11 mouse cellular contexts compared by ENCODE assay signal in genomic region chr3:108212406-108212805, GRCm38 (mm10). TPM values are rescaled to one million over a fixed set of nuclear protein-coding genes. Genes with fewer than 3 reads are reported as not detected.
DNase-seq lines count a peak whose midpoint lies in the region; ATAC-seq lines count a peak whose summit lies in the region.
"Had no signal": no experiment of that assay in that cellular context is flagged by ENCODE, and none has a peak within 500 bp of the region (broad histone marks: within the 10 kb centered on the region; RNA-seq: fewer than 3 reads in every experiment).

No protein-coding gene starts in this region.

- peak overlapping the region; percentile 97 for H3K27ac ChIP-seq in hindbrain, embryonic 16.5 days (ENCODE audit: low read depth, low read length)
- H3K27ac ChIP-seq in hindbrain, embryonic 11.5 days (ENCODE audit: low read depth, low read length) = no peak overlapping the region
- peak overlapping the region; percentile 97; the same call in 1 of the 2 replicates for H3K27ac ChIP-seq in neural tube, embryonic 13.5 days (replicated peaks)

- no peaks in the 10 kb centered on the region for H3K9me3 ChIP-seq in hindbrain, embryonic 16.5 days (ENCODE audit: control insufficient read depth, low read length)
- H3K9me3 ChIP-seq in hindbrain, embryonic 11.5 days (ENCODE audit: control insufficient read depth, low read length) = no peaks in the 10 kb centered on the region
- no peaks in the 10 kb centered on the region for H3K9me3 ChIP-seq in neural tube, embryonic 13.5 days

- ATAC-seq in hindbrain, embryonic 16.5 days = no peak
- no peak for ATAC-seq in hindbrain, embryonic 11.5 days (ENCODE audit: low FRiP score)
- ATAC-seq in neural tube, embryonic 13.5 days (ENCODE audit: low read depth) = no peak

- no peak for DNase-seq in hindbrain, embryonic 11.5 days (ENCODE audit: low spot score)
- DNase-seq in neural tube, embryonic 10.5 days (ENCODE audit: extremely low spot score, low spot score) = no peak
- DNase-seq in gastrocnemius, adult 8-10 months (ENCODE audit: low spot score in 2 of 2) = peak; percentile 75 to 87
- no peak for DNase-seq in thymus, postnatal 10 days (ENCODE audit: low spot score in 2 of 2)
- no peak for DNase-seq in testis, postnatal 10 days (ENCODE audit: low spot score)
- DNase-seq in left cerebral cortex, postnatal 14 days (ENCODE audit: low spot score in 2 of 2) = no peak
- DNase-seq: lung, adult 2 months had no signal

- H3K9ac ChIP-seq in hindbrain, embryonic 16.5 days (ENCODE audit: low read depth, low read length) = no peak overlapping the region
- no peak overlapping the region for H3K9ac ChIP-seq in hindbrain, embryonic 11.5 days (ENCODE audit: low read depth, low read length)
- H3K9ac ChIP-seq in neural tube, embryonic 13.5 days = no peak overlapping the region

- H3K4me3 ChIP-seq in hindbrain, embryonic 16.5 days (ENCODE audit: low read length) = no peak overlapping the region
- no peak overlapping the region for H3K4me3 ChIP-seq in hindbrain, embryonic 11.5 days (ENCODE audit: low read depth, low read length)
- H3K4me3 ChIP-seq in neural tube, embryonic 13.5 days = no peak overlapping the region

- no peak overlapping the region for H3K4me2 ChIP-seq in hindbrain, embryonic 16.5 days (ENCODE audit: low read length)
- H3K4me2 ChIP-seq in hindbrain, embryonic 11.5 days (replicated peaks; ENCODE audit: low read depth, low read length) = no peak overlapping the region
- H3K4me2 ChIP-seq in neural tube, embryonic 13.5 days = no peak overlapping the region

- intact Hi-C loops in left cerebral cortex, postnatal 14 days (cut with DNase I) = no loop called here

- no peaks in the 10 kb centered on the region for H3K36me3 ChIP-seq in hindbrain, embryonic 16.5 days (ENCODE audit: control insufficient read depth, insufficient read depth, low read length)
- H3K36me3 ChIP-seq in hindbrain, embryonic 11.5 days (ENCODE audit: control insufficient read depth, insufficient read depth, low read length) = no peaks in the 10 kb centered on the region
- H3K36me3 ChIP-seq in neural tube, embryonic 13.5 days = peaks cover 10% of the 10 kb centered on the region

- peaks cover 22% of the 10 kb centered on the region for H3K4me1 ChIP-seq in hindbrain, embryonic 16.5 days (ENCODE audit: control insufficient read depth, insufficient read depth, low read depth, low read length)
- no peaks in the 10 kb centered on the region; the same call in none of the 2 replicates for H3K4me1 ChIP-seq in hindbrain, embryonic 11.5 days (replicated peaks; ENCODE audit: control insufficient read depth, insufficient read depth, low read length)
- H3K4me1 ChIP-seq in neural tube, embryonic 13.5 days (replicated peaks) = peaks cover 33% of the 10 kb centered on the region

- WGBS in hindbrain, embryonic 16.5 days = 86% methylated on average over 8 of the region's 8 CpGs
- 88% methylated on average over 8 of the region's 8 CpGs for WGBS in hindbrain, embryonic 11.5 days
- 85% methylated on average over 8 of the region's 8 CpGs for WGBS in neural tube, embryonic 13.5 days

- no peaks in the 10 kb centered on the region; the same call in 1 of the 2 replicates for H3K27me3 ChIP-seq in hindbrain, embryonic 16.5 days (replicated peaks; ENCODE audit: control insufficient read depth, insufficient read depth, low read length)
- H3K27me3 ChIP-seq in hindbrain, embryonic 11.5 days (ENCODE audit: control insufficient read depth, insufficient read depth, low read length) = no peaks in the 10 kb centered on the region
- H3K27me3 ChIP-seq in neural tube, embryonic 13.5 days = peaks cover 10% of the 10 kb centered on the region

RNA-seq across cellular contexts. Expression of gene Atxn7l2, which starts 1.7 kb away (rescaled TPM):
- polyA plus RNA-seq in hindbrain, embryonic 16.5 days (2015; fragmentation: Nextera tagmentation; extraction: Ambion mirVana) = 19.6 and 21.4 TPM in 2 replicates
- polyA plus RNA-seq in hindbrain, embryonic 11.5 days (2014; fragmentation: Nextera tagmentation; extraction: Ambion mirVana) = 16.6 and 19.9 TPM in 2 replicates
- 24.5 and 26.0 TPM in 2 replicates for polyA plus RNA-seq in neural tube, embryonic 13.5 days (2015; fragmentation: Nextera tagmentation; extraction: Ambion mirVana)
- 1 to 10 TPM; 5.9 to 7.4 (median 6.6) TPM for total RNA-seq in gastrocnemius, adult 8-10 months (2022)
- total RNA-seq in left cerebral cortex, postnatal 14 days (2021) = 10 to 100 TPM; 22.5 to 23.0 TPM

RNA-seq across cellular contexts. Expression of gene Cyb561d1, which starts 11.4 kb away (rescaled TPM):
- polyA plus RNA-seq in hindbrain, embryonic 16.5 days (2015; fragmentation: Nextera tagmentation; extraction: Ambion mirVana) = 2.7 and 3.9 TPM in 2 replicates
- polyA plus RNA-seq in hindbrain, embryonic 11.5 days (2014; fragmentation: Nextera tagmentation; extraction: Ambion mirVana) = 2.4 and 2.6 TPM in 2 replicates
- 3.9 and 4.3 TPM in 2 replicates for polyA plus RNA-seq in neural tube, embryonic 13.5 days (2015; fragmentation: Nextera tagmentation; extraction: Ambion mirVana)
- total RNA-seq in gastrocnemius, adult 8-10 months (2022) = 1 to 10 TPM; 3.0 to 3.8 (median 3.4) TPM
- total RNA-seq in left cerebral cortex, postnatal 14 days (2021) = 10 to 100 TPM; 13.7 to 14.7 TPM

RNA-seq across cellular contexts. Expression of gene Sypl2, which starts 14.0 kb away (rescaled TPM):
- 0.35 and 1.4 TPM in 2 replicates for polyA plus RNA-seq in hindbrain, embryonic 16.5 days (2015; fragmentation: Nextera tagmentation; extraction: Ambion mirVana)
- 0.47 and 0.59 TPM in 2 replicates for polyA plus RNA-seq in hindbrain, embryonic 11.5 days (2014; fragmentation: Nextera tagmentation; extraction: Ambion mirVana)
- 0.14 and 0.71 TPM in 2 replicates for polyA plus RNA-seq in neural tube, embryonic 13.5 days (2015; fragmentation: Nextera tagmentation; extraction: Ambion mirVana)
- total RNA-seq in gastrocnemius, adult 8-10 months (2022) = 100 to 1,000 TPM; 240 to 296 (median 244) TPM
- 1 to 10 TPM; 1.1 to 1.3 TPM for total RNA-seq in left cerebral cortex, postnatal 14 days (2021)
- total RNA-seq: CH12.LX; monocyte, adult 5-6 weeks had no signal

RNA-seq across cellular contexts. Expression of gene Amigo1, which starts 26.3 kb away (rescaled TPM):
- polyA plus RNA-seq in hindbrain, embryonic 16.5 days (2015; fragmentation: Nextera tagmentation; extraction: Ambion mirVana) = 9.8 and 13.3 TPM in 2 replicates
- polyA plus RNA-seq in hindbrain, embryonic 11.5 days (2014; fragmentation: Nextera tagmentation; extraction: Ambion mirVana) = 4.2 and 6.0 TPM in 2 replicates
- 16.6 and 21.9 TPM in 2 replicates for polyA plus RNA-seq in neural tube, embryonic 13.5 days (2015; fragmentation: Nextera tagmentation; extraction: Ambion mirVana)
- total RNA-seq in gastrocnemius, adult 8-10 months (2022) = 10 to 100 TPM; 30.3 to 36.5 (median 32.6) TPM
- 10 to 100 TPM; 55.3 to 57.7 TPM for total RNA-seq in left cerebral cortex, postnatal 14 days (2021)

RNA-seq across cellular contexts. Expression of gene Psma5, which starts 44.3 kb away (rescaled TPM):
- 235 and 246 TPM in 2 replicates for polyA plus RNA-seq in hindbrain, embryonic 16.5 days (2015; fragmentation: Nextera tagmentation; extraction: Ambion mirVana)
- polyA plus RNA-seq in hindbrain, embryonic 11.5 days (2014; fragmentation: Nextera tagmentation; extraction: Ambion mirVana) = 275 and 296 TPM in 2 replicates
- polyA plus RNA-seq in neural tube, embryonic 13.5 days (2015; fragmentation: Nextera tagmentation; extraction: Ambion mirVana) = 242 and 259 TPM in 2 replicates
- 10 to 100 TPM; 57.8 to 63.3 (median 60.8) TPM for total RNA-seq in gastrocnemius, adult 8-10 months (2022)
- total RNA-seq in left cerebral cortex, postnatal 14 days (2021) = 10 to 100 TPM; 83.4 to 89.6 TPM

Comparison
In these comparisons a context has a peak if more than half of its experiments do, and no peak if none do; other contexts are left out.
1. DNase-seq: peak in gastrocnemius, adult 8-10 months (2 of 2); none in hindbrain, embryonic 11.5 days (single experiment), neural tube, embryonic 10.5 days (single experiment), thymus, postnatal 10 days (0 of 2), testis, postnatal 10 days (single experiment) and left cerebral cortex, postnatal 14 days (0 of 2).